Mouse (Mus musculus) lung, postnatal 25 days (tissue): ENCODE measurements around the gene Ubl4b.

Experiments
- DNase-seq: peaks from one replicate; pipeline ENCODE4 v3.0.0; 2022; ENCODE audit warnings: low spot score

The Ubl4b gene

GRCm38 (mm10) chr3:107554842-107555241 is at the start of gene Ubl4b:
Gene Ubl4b (minus strand): TSS chr3:107555073.
- DNase-seq: no peak

GRCm38 (mm10) chr3:107600127-107600526 is 45.3 kb upstream of the Ubl4b start:
- no peak for DNase-seq

- DNase-seq: no peak
These were observed 42.9 kb upstream of the Ubl4b start for GRCm38 (mm10) chr3:107597586-107598389.

DNA sequence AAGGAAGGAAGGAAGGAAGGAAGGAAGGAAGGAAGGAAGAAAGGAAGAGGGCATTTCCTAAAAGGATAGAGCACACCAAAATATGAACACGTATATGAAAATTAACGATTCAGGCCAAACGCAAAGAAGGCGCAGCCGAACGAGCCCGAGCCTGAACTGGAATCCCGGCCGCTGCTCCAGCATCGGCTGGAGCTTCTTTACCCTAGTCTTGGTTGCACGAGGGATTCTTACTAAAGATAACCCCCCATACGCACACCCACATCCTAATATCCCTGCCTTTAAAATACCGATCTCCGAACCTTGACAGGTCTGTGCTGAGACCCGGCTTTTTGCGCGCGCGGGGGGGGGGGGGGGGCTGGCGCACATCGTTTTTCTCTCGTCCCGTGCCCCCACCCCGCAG is 42.3 kb upstream of the Ubl4b start:
- DNase-seq: no peak

DNA sequence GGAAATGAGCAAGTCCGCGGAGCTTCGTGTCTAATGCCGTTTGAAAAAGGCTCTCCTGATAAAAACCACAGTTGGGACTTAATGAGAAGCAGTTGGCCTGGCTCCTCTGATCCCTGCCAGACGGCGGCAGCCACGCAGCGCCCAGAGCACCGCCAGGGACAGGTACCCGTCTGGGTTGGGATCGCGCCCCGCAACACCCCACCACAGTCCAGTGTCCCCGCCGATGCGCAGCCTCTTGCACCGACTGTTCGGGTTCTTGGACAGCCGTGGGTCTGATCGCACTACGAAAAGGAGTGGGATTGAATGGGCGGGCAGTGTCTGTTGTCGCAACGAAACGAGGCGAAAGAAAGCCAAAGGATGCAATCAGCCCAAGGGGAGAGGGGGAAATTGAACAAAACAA is 41.7 kb upstream of the Ubl4b start:
- DNase-seq: no peak

DNA sequence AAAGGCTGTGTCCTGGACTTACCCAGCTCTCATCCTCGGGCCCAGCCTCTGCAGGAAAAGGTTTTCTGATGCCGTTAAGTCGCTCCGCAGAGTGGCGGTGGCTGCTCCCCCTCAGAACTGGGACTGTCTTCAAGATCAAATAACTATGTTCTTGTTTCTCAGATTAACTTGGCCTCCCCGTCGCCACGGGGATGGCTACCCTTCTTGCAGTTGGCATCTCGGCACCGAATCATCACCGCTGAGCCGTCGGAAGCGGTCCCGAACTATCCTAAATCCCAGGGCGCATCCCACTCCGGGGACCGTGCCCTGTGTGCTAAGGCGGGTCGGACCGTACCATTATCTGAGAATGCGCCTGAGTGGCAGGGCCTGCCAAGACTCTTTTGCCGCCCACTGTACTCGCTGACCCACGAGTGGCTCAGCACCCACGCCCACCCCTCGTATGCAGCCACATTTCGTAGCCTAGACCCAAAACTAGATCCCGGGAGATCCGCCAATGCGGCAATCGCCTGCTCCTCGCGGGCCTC is 41.1 kb upstream of the Ubl4b start:
- no peak for DNase-seq

DNA sequence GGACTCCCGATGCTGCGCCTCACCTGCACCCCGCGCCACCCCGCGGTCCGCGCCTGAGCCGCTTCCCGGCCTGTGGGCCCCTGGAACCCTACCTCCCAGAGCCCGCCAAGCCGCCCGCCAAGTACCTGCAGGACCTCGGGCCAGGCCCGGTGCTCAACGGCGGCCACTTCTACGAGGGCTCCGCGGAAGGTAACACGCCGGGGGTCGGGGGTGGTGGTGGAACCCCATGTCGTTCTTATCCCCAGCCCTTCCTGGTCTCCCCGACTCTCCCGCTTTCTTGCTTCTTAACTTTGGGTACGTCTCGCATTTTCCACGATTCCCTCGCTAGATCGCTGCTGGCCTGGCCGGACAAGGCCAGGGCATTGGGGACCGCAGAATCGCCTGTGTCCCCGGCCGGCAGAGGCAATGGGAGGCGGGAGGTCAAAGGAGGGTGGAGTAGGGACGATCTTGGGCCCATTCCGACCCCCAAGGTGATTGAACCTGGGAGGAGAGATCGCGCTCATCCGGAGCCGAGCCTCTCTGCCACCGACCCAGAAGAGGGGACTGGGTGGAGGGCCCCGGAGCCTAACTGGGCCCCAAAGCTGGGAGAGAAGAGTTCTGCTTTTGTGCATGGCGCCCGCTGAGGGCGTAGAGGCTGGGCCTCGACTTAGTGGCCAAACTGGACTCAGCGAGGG is 40.5 kb upstream of the Ubl4b start:
- DNase-seq: no peak

- DNase-seq: no peak
These were observed 39.9 kb upstream of the Ubl4b start, which contains the start of gene Alx3 for GRCm38 (mm10) chr3:107594662-107595263. Gene Alx3 (plus strand): TSS chr3:107595031.

- DNase-seq: no peak
These were observed 38.8 kb upstream of the Ubl4b start for GRCm38 (mm10) chr3:107593632-107594031.

GRCm38 (mm10) chr3:107591612-107592011 is 36.7 kb upstream of the Ubl4b start:
- no peak for DNase-seq

GRCm38 (mm10) chr3:107586504-107586903 is 31.6 kb upstream of the Ubl4b start:
- DNase-seq: no peak

DNA sequence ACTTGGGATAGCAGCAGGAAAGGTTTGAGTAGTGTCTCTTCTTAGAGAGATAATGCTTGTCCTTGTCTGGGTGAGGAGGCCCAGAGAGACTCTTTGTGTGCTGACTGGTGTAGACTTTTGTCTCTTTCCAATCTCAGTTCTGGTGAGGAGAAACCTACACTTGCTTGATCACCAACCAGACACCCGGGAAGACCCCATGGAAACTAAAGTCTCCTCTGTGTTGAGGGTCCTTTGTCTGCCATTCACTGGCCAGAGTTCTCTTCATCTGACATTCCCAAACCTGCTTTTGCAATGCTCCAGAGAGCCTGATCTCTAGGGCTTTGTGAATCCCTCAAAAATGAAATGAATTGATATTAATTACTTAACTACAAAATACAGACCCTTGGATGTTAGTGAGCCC is 29.0 kb upstream of the Ubl4b start:
- no peak for DNase-seq

- DNase-seq: no peak
These were observed 28.2 kb upstream of the Ubl4b start for GRCm38 (mm10) chr3:107582875-107583767.

DNA sequence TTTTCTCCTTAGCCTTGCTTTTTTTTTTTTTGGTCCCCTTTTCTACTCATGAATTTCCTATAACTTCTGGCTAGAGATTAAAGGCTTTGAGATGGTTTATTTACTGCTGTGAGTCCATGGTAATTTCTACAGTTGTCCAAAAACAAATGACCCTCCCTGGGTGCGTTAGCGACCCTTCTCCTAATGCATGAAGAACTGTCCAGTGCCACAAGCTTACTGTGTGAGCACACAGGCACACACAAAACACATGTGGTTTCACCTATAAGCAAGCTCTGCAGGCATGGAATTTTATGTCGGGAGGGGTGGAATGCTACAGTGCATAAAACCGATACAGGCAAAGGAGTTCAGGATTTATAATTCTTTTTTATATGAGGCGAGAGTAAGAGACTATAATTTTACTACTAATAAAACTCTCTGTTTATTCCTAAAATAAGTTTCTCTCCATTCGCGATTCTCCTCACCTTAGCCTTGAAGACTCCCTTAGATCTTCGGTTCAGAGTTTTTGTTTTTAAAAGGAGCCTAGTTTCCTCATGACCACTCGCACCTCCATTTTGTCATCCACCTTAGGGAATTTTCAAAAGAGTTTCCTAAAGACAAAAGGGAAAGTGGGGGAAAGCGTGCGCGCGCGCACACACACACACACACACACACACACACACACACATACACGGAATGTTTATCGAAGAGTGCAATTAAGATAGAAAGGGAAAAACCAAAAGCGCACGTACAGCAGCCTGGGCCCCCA is 27.4 kb upstream of the Ubl4b start:
- DNase-seq: no peak

DNA sequence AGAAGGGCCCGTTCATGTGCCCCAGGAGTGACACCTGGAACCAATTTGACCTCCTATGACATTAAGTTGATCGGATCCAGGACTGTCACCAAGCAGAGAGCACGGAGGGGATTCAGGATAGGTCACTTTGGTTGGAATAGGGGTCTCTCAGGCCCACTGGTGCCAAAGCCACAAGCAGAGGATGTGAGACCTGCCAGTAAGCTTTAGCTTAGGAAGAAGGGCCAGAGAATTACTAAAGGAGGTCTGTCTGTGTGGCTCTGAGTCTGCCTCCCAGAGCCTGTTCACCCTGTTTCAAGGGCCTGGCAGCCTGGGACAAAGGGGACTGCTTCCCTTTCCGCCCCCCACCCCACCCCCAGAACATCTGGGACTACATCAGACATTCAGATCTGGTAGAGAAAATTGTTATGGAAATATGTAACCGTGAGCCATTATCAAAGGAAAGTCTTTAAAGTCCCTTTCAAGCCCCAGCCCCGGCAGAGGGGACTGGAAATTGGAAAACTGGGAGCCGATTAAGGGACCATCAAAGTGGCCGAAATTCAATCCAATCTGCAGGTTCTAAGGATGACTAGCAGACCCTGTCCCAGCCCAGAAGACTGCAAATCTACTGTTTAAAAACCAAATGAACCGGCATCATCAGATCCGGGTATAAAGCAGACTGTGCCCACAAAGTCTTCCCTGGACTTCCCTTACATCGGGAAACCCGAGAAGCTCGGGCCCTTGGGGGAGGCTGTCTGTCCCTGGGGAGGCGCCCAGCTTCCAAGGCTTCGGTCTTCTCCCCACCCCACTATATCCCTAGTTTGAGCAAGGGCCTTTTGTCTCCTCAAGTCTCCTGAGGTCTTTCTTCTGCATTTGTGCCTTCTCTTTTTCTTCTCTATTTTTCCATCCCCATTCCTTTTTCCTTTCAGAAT is 26.5 kb upstream of the Ubl4b start:
- no peak for DNase-seq

DNA sequence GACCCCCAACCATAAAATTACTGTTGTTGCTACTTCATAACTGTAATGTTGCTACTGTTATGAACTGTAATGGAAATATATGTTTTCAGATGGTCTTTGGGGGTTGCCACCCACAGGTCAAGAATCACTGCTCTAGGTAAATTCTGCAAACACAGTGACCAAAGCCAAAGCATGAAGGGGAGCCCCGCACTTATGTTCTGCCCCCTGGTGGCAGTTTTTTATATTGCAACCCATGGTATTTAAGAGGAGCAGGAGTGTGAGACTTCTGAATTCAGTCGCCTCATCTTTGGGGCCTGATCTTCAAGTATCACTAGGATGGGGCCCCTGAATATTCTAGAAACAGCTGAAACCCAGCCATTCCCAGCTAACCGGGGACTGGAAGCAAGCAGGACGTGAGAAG is 24.6 kb upstream of the Ubl4b start:
- DNase-seq: peak; percentile 43

DNA sequence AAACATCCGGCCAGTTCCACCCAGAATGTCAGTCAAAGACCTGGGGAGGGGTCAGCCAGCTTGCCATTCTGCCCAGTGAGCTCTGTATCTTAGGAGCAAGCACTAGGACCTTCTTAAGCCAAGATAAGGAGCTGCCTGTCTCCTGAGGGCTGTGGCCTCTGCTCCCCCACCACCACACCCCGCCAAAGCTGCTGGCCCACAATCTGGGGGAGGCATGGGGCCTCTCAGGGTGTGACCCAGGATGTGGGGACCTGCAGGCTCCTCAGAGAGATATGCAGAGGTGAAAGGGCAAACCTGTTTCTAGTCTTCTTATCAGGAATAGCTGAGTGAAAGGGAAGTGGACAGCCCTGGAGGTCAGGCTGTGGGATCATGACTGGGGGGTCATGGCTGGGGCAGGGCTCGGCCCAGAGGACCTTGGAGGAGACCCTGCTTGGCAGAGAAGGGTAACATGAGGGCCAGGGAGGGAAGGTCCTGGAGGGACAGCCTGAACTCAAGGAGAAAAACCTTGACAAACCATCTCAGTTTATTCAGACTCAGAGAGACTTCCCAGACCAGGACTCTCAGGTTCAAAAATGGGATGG is 23.0 kb upstream of the Ubl4b start:
- no peak for DNase-seq

GRCm38 (mm10) chr3:107576807-107577206 is 21.9 kb upstream of the Ubl4b start:
- no peak for DNase-seq

- no peak for DNase-seq
These were observed 16.3 kb upstream of the Ubl4b start for GRCm38 (mm10) chr3:107571205-107571604.

DNA sequence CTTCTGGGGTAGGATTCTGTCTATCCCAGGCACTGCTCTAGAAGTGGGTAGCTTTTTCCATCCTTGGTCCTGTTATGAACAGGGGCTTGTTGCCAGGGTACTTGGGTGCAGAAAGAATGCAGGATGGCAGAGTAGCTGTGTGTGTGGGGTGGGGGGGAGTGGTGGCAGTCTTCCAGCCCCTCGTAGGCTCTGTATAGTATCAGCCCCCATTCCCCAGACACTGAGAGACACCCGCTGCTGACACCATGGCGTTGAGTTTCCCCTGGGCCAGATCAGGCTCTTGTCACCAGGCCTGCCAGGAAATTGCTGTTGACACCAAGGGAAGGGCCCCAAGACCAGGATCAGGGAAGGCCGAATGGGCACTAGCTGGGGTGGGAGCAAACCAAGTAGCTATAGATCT is 13.8 kb upstream of the Ubl4b start:
- DNase-seq: no peak
